ENCODE assay signal across 17 mouse cellular contexts in genomic region chr4:129850491-129850890, GRCm38 (mm10). TPM values are rescaled to one million over a fixed set of nuclear protein-coding genes. Genes with fewer than 3 reads are reported as not detected.
DNase-seq lines count a peak whose midpoint lies in the region; ATAC-seq and TF ChIP-seq lines count a peak whose summit lies in the region.
"Had no signal": no experiment of that assay in that cellular context is flagged by ENCODE, and none has a peak within 500 bp of the region (broad histone marks: within the 10 kb centered on the region; RNA-seq: fewer than 3 reads in every experiment).

No protein-coding gene starts in this region.

- no peak overlapping the region for H3K4me3 ChIP-seq in heart, postnatal 0 days (ENCODE audit: low read depth, low read length)
- no peak overlapping the region for H3K4me3 ChIP-seq in embryonic facial prominence, embryonic 14.5 days (ENCODE audit: low read depth, low read length)
- H3K4me3 ChIP-seq in stomach, postnatal 0 days (ENCODE audit: low read depth, low read length) = no peak overlapping the region
- H3K4me3 ChIP-seq: forebrain, embryonic 13.5 days; kidney, embryonic 15.5 days; liver, embryonic 15.5 days; neural tube, embryonic 12.5 days had no signal

- no peak overlapping the region for H3K4me2 ChIP-seq in heart, postnatal 0 days (ENCODE audit: low read depth, low read length)
- no peak overlapping the region for H3K4me2 ChIP-seq in embryonic facial prominence, embryonic 14.5 days (ENCODE audit: low read depth, low read length)
- no peak overlapping the region for H3K4me2 ChIP-seq in stomach, postnatal 0 days (replicated peaks; ENCODE audit: low read depth)
- H3K4me2 ChIP-seq: forebrain, embryonic 13.5 days; kidney, embryonic 15.5 days; liver, embryonic 15.5 days; neural tube, embryonic 12.5 days had no signal

- no peak for TF ChIP-seq EP300 in heart, postnatal 0 days (IDR thresholded peaks at IDR 0.05; ENCODE audit: low read depth)
- TF ChIP-seq EP300 in stomach, postnatal 0 days (optimal IDR thresholded peaks at IDR 0.05) = no peak

- no peaks in the 10 kb centered on the region for H3K27me3 ChIP-seq in heart, postnatal 0 days (ENCODE audit: control insufficient read depth, insufficient read depth, low read length)
- no peaks in the 10 kb centered on the region for H3K27me3 ChIP-seq in embryonic facial prominence, embryonic 14.5 days (replicated peaks; ENCODE audit: control insufficient read depth, insufficient read depth, low read length)
- no peaks in the 10 kb centered on the region for H3K27me3 ChIP-seq in stomach, postnatal 0 days (ENCODE audit: control insufficient read depth, insufficient read depth, low read length)
- H3K27me3 ChIP-seq: forebrain, embryonic 13.5 days; kidney, embryonic 15.5 days; liver, embryonic 15.5 days; neural tube, embryonic 12.5 days had no signal

- no peak for DNase-seq in heart, postnatal 0 days (ENCODE audit: low spot score)
- no peak for DNase-seq in heart, postnatal 36 days
- peak; percentile 18 for DNase-seq in thymus, postnatal 0 days (ENCODE audit: low spot score)
- no peak for DNase-seq in thymus, postnatal 36 days
- peak; percentile 77 for DNase-seq in embryonic facial prominence, embryonic 14.5 days (ENCODE audit: low spot score)
- DNase-seq in stomach, postnatal 0 days (ENCODE audit: low spot score) = no peak
- no peak for DNase-seq in spleen, postnatal 4 days (ENCODE audit: low spot score in 2 of 2)
- DNase-seq in kidney, postnatal 25 days = no peak
- DNase-seq: cerebellum, postnatal 14 days; gastrocnemius, postnatal 14 days had no signal

- intact Hi-C loops in heart, postnatal 36 days (cut with DNase I) = loop anchor here (5.0 kb wide), 1 partner anchor 63 kb away; no protein-coding TSS in a partner anchor

- no peak overlapping the region for H3K27ac ChIP-seq in heart, postnatal 0 days (ENCODE audit: low read depth)
- no peak overlapping the region for H3K27ac ChIP-seq in embryonic facial prominence, embryonic 14.5 days (replicated peaks; ENCODE audit: low read depth, low read length)
- H3K27ac ChIP-seq in stomach, postnatal 0 days (replicated peaks) = no peak overlapping the region
- H3K27ac ChIP-seq: forebrain, embryonic 13.5 days; kidney, embryonic 15.5 days; liver, embryonic 15.5 days; macrophage; neural tube, embryonic 12.5 days had no signal

- no peaks in the 10 kb centered on the region for H3K9me3 ChIP-seq in heart, postnatal 0 days (replicated peaks; ENCODE audit: control insufficient read depth, low read length)
- no peaks in the 10 kb centered on the region for H3K9me3 ChIP-seq in embryonic facial prominence, embryonic 14.5 days (ENCODE audit: control insufficient read depth, low read length)
- H3K9me3 ChIP-seq in stomach, postnatal 0 days (ENCODE audit: control insufficient read depth, low read length) = no peaks in the 10 kb centered on the region
- H3K9me3 ChIP-seq: forebrain, embryonic 13.5 days; kidney, embryonic 15.5 days; liver, embryonic 15.5 days; neural tube, embryonic 12.5 days had no signal

- H3K4me1 ChIP-seq in heart, postnatal 0 days (ENCODE audit: control insufficient read depth, insufficient read depth) = peaks cover 8% of the 10 kb centered on the region
- 0 out of 2 replicates have a peak, but pooled peaks cover 3% of the 10 kb centered on the region for H3K4me1 ChIP-seq in embryonic facial prominence, embryonic 14.5 days (ENCODE audit: control insufficient read depth, insufficient read depth, low read length)
- H3K4me1 ChIP-seq in stomach, postnatal 0 days (replicated peaks; ENCODE audit: control insufficient read depth, insufficient read depth) = no peaks in the 10 kb centered on the region
- H3K4me1 ChIP-seq: forebrain, embryonic 13.5 days; neural tube, embryonic 12.5 days had no signal

- no peak for ATAC-seq in heart, postnatal 0 days (ENCODE audit: insufficient read depth, low read depth)
- ATAC-seq in embryonic facial prominence, embryonic 14.5 days (ENCODE audit: low read depth) = peak; percentile 47; the same call in 1 of the 2 replicates
- ATAC-seq in stomach, postnatal 0 days (ENCODE audit: low FRiP score, low TSS enrichment) = no peak
- ATAC-seq: activated CD4-positive, CD25-positive, alpha-beta regulatory T cell, adult 4 months; forebrain, embryonic 13.5 days; midbrain, embryonic 16.5 days had no signal

- 0 out of 2 replicates have a peak, but pooled peaks have one; percentile 9 for TF ChIP-seq CTCF in heart, postnatal 0 days (IDR thresholded peaks at IDR 0.05; ENCODE audit: low read depth)
- TF ChIP-seq CTCF in stomach, postnatal 0 days (IDR thresholded peaks at IDR 0.05; ENCODE audit: low read depth) = peak; percentile 39

- no peak overlapping the region for H3K9ac ChIP-seq in heart, postnatal 0 days (replicated peaks; ENCODE audit: low read depth, low read length)
- no peak overlapping the region for H3K9ac ChIP-seq in embryonic facial prominence, embryonic 14.5 days (ENCODE audit: low read depth, low read length)
- no peak overlapping the region for H3K9ac ChIP-seq in stomach, postnatal 0 days (ENCODE audit: low read length)
- H3K9ac ChIP-seq: forebrain, embryonic 13.5 days; kidney, embryonic 15.5 days; liver, embryonic 15.5 days; neural tube, embryonic 12.5 days had no signal

- H3K36me3 ChIP-seq in heart, postnatal 0 days (replicated peaks; ENCODE audit: control insufficient read depth, insufficient read depth, low read length) = peaks cover 58% of the 10 kb centered on the region
- peaks cover 49% of the 10 kb centered on the region for H3K36me3 ChIP-seq in embryonic facial prominence, embryonic 14.5 days (ENCODE audit: control insufficient read depth, insufficient read depth, low read length)
- peaks cover 10% of the 10 kb centered on the region for H3K36me3 ChIP-seq in stomach, postnatal 0 days (ENCODE audit: control insufficient read depth, insufficient read depth, low read length)

- WGBS in heart, postnatal 0 days = 89% methylated on average over 2 of the region's 2 CpGs
- WGBS in embryonic facial prominence, embryonic 14.5 days = 39% methylated on average over 2 of the region's 2 CpGs
- WGBS in stomach, postnatal 0 days = 93% methylated on average over 2 of the region's 2 CpGs

RNA-seq across cellular contexts. Expression of gene Ptp4a2, which starts 39.5 kb away (rescaled TPM):
- 132 and 176 TPM in 2 replicates for total RNA-seq in heart, postnatal 0 days (2014; rRNA removed; ENCODE audit: low replicate concordance)
- 407 and 417 TPM in 2 replicates for polyA plus RNA-seq in heart, postnatal 0 days (2015; fragmentation: Nextera tagmentation; extraction: Ambion mirVana)
- total RNA-seq in heart, postnatal 36 days (2021) = 100 to 1,000 TPM; 203 to 210 TPM
- polyA plus RNA-seq in thymus, postnatal 0 days (2015; fragmentation: Nextera tagmentation; extraction: Ambion mirVana) = 526 and 559 TPM in 2 replicates
- polyA plus RNA-seq in embryonic facial prominence, embryonic 14.5 days (2014; fragmentation: Nextera tagmentation; extraction: Ambion mirVana) = 306 and 319 TPM in 2 replicates
- polyA plus RNA-seq in stomach, postnatal 0 days (2015; fragmentation: Nextera tagmentation; extraction: Ambion mirVana) = 270 and 275 TPM in 2 replicates

Comparison
In these comparisons a context has a peak if more than half of its experiments do, and no peak if none do; other contexts are left out.
1. DNase-seq: peak in thymus, postnatal 0 days (single experiment) and embryonic facial prominence, embryonic 14.5 days (single experiment); none in heart, postnatal 0 days (single experiment), heart, postnatal 36 days (0 of 2), thymus, postnatal 36 days (0 of 2), stomach, postnatal 0 days (single experiment), spleen, postnatal 4 days (0 of 2) and kidney, postnatal 25 days (0 of 2).